13 mouse cellular contexts compared by ENCODE assay signal in the genomic region with DNA sequence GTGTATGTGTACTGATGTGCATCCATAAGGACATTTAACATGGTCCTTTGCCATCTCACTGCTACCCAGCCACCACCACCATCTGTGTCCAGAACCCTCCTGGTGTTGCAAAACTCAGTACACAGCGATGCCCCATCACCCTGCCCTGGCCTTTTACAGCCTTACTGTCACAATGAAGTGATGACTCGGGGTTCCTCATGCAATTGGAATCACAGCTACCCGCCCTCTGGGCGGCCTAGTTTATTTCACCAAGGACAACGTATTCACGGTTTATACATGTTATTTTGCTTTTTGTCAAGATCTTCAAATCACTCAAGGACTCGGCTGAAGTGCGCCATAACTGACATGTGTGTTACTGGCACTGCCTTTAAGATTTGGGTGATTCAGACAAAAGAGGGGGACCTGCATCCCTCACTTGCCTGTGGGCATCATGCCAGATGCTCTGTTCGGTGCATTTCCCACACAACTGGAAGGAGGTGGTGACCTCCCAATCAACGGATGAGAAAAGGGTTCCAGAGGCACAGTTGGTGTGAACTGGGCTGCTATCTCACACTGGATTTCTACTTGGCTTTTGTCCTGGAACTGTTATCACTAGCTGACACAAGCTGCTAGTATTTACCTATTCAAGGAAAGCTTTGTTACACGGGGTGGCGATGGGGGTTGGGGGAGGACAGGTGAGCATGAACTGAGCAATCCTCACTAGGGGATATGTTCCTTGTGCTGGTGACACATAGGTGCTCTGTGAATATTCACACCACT. TPM values are rescaled to one million over a fixed set of nuclear protein-coding genes. Genes with fewer than 3 reads are reported as not detected.
DNase-seq lines count a peak whose midpoint lies in the region; ATAC-seq and TF ChIP-seq lines count a peak whose summit lies in the region.
"Had no signal": no experiment of that assay in that cellular context is flagged by ENCODE, and none has a peak within 500 bp of the region (broad histone marks: within the 10 kb centered on the region; RNA-seq: fewer than 3 reads in every experiment).

No protein-coding gene starts in this region.

- no peaks in the 10 kb centered on the region for H3K27me3 ChIP-seq in heart, embryonic 10.5 days (ENCODE audit: insufficient read depth, poor library complexity, severe bottlenecking)
- no peaks in the 10 kb centered on the region for H3K27me3 ChIP-seq in intestine, embryonic 16.5 days (replicated peaks; ENCODE audit: control insufficient read depth, insufficient read depth, low read length)
- no peaks in the 10 kb centered on the region for H3K27me3 ChIP-seq in intestine, postnatal 0 days (replicated peaks; ENCODE audit: control insufficient read depth, insufficient read depth, low read length)

- peak; percentile 89 for DNase-seq in heart, adult 11 months
- DNase-seq in heart, embryonic 10.5 days (ENCODE audit: low spot score), result no peak
- peak; percentile 73 for DNase-seq in 3T3-L1 (ENCODE audit: low read depth, low spot score)
- DNase-seq in urinary bladder, postnatal 4 days (ENCODE audit: low spot score in 2 of 2), result no peak
- no peak for DNase-seq in thymus, postnatal 36 days
- DNase-seq: cerebellum, adult 9-11 months; forebrain, postnatal 0 days; lung, embryonic 14.5 days; right cerebral cortex, postnatal 14 days had no signal

- ATAC-seq in intestine, embryonic 16.5 days, result peak; percentile 34; the same call in 1 of the 2 replicates
- no peak for ATAC-seq in intestine, postnatal 0 days
- ATAC-seq: CD4-positive, CD25-positive, alpha-beta regulatory T cell, adult 4 months had no signal

- no peaks in the 10 kb centered on the region for H3K36me3 ChIP-seq in heart, embryonic 10.5 days
- no peaks in the 10 kb centered on the region for H3K36me3 ChIP-seq in intestine, embryonic 16.5 days (ENCODE audit: control insufficient read depth, insufficient read depth, low read length)
- H3K36me3 ChIP-seq in intestine, postnatal 0 days (ENCODE audit: control insufficient read depth, insufficient read depth), result no peaks in the 10 kb centered on the region

- WGBS in heart, embryonic 10.5 days, result 72% methylated on average over 12 of the region's 12 CpGs
- WGBS in intestine, embryonic 16.5 days, result 71% methylated on average over 12 of the region's 12 CpGs
- WGBS in intestine, postnatal 0 days, result 65% methylated on average over 12 of the region's 12 CpGs

- H3K9ac ChIP-seq in intestine, embryonic 16.5 days (ENCODE audit: low read depth, low read length), result no peak overlapping the region
- no peak overlapping the region for H3K9ac ChIP-seq in intestine, postnatal 0 days (ENCODE audit: low read depth, low read length)
- H3K9ac ChIP-seq: forebrain, postnatal 0 days; lung, embryonic 14.5 days had no signal

- TF ChIP-seq CTCF in intestine, postnatal 0 days (IDR thresholded peaks at IDR 0.05; ENCODE audit: low read depth), result no peak

- H3K4me3 ChIP-seq in heart, embryonic 10.5 days, result no peak overlapping the region
- H3K4me3 ChIP-seq in intestine, embryonic 16.5 days (ENCODE audit: low read length), result no peak overlapping the region
- H3K4me3 ChIP-seq in intestine, postnatal 0 days (ENCODE audit: low read depth, low read length), result no peak overlapping the region
- H3K4me3 ChIP-seq in brown adipose tissue, adult 24 weeks (ENCODE audit: insufficient read depth, low read depth, low read length), result no peak overlapping the region

- H3K4me2 ChIP-seq in intestine, embryonic 16.5 days (ENCODE audit: low read depth, low read length), result no peak overlapping the region
- no peak overlapping the region for H3K4me2 ChIP-seq in intestine, postnatal 0 days (replicated peaks; ENCODE audit: low read depth)
- H3K4me2 ChIP-seq: lung, embryonic 14.5 days had no signal

- H3K4me1 ChIP-seq in heart, embryonic 10.5 days, result peaks cover 66% of the 10 kb centered on the region
- H3K4me1 ChIP-seq in intestine, embryonic 16.5 days (ENCODE audit: control insufficient read depth, insufficient read depth, low read length), result peaks cover 13% of the 10 kb centered on the region
- H3K4me1 ChIP-seq in intestine, postnatal 0 days (replicated peaks; ENCODE audit: control insufficient read depth, insufficient read depth, low read length), result peaks cover 3% of the 10 kb centered on the region
- H3K4me1 ChIP-seq in brown adipose tissue, adult 24 weeks (ENCODE audit: control insufficient read depth, insufficient read depth, insufficient read length, low read length), result peaks cover 42% of the 10 kb centered on the region

- H3K9me3 ChIP-seq in heart, embryonic 10.5 days, result no peaks in the 10 kb centered on the region
- no peaks in the 10 kb centered on the region for H3K9me3 ChIP-seq in intestine, embryonic 16.5 days (ENCODE audit: control insufficient read depth, low read length)
- no peaks in the 10 kb centered on the region for H3K9me3 ChIP-seq in intestine, postnatal 0 days (ENCODE audit: control insufficient read depth)

- no peak overlapping the region; the same call in 1 of the 2 replicates for H3K27ac ChIP-seq in heart, embryonic 10.5 days
- H3K27ac ChIP-seq in intestine, embryonic 16.5 days (ENCODE audit: low read length), result no peak overlapping the region
- H3K27ac ChIP-seq in intestine, postnatal 0 days (ENCODE audit: low read depth, low read length), result no peak overlapping the region
- peak overlapping the region; percentile 86 for H3K27ac ChIP-seq in brown adipose tissue, adult 24 weeks (replicated peaks; ENCODE audit: low read depth, low read length)

RNA-seq across cellular contexts. Expression of gene Fryl, which starts 27.9 kb away (rescaled TPM):
- polyA plus RNA-seq in heart, embryonic 10.5 days (2016; fragmentation: Nextera tagmentation; extraction: Ambion mirVana), result 27.7 and 32.6 TPM in 2 replicates
- 22.1 and 22.6 TPM in 2 replicates for polyA plus RNA-seq in intestine, embryonic 16.5 days (2015; fragmentation: Nextera tagmentation; extraction: Ambion mirVana)
- polyA plus RNA-seq in intestine, postnatal 0 days (2015; fragmentation: Nextera tagmentation; extraction: Ambion mirVana), result 27.8 and 28.2 TPM in 2 replicates
- 9.4 and 25.3 TPM in 2 replicates for polyA plus RNA-seq in brown adipose tissue, adult 24 weeks (2012; ENCODE audit: insufficient read depth, insufficient read length, missing spikeins)

Comparison
In these comparisons a context has a peak if more than half of its experiments do, and no peak if none do; other contexts are left out.
1. DNase-seq: peak in heart, adult 11 months (single experiment) and 3T3-L1 (single experiment); none in heart, embryonic 10.5 days (single experiment), urinary bladder, postnatal 4 days (0 of 2) and thymus, postnatal 36 days (0 of 2).